Comparison of ENCODE assay signal across 12 mouse cellular contexts in genomic region chr5:66209532-66210176, GRCm38 (mm10). TPM values are rescaled to one million over a fixed set of nuclear protein-coding genes. Genes with fewer than 3 reads are reported as not detected.
DNase-seq lines count a peak whose midpoint lies in the region; ATAC-seq and TF ChIP-seq lines count a peak whose summit lies in the region.
"Had no signal": no experiment of that assay in that cellular context is flagged by ENCODE, and none has a peak within 500 bp of the region (broad histone marks: within the 10 kb centered on the region; RNA-seq: fewer than 3 reads in every experiment).

No protein-coding gene starts in this region.

- peak; percentile 29; the same call in 1 of the 2 replicates for ATAC-seq in forebrain, embryonic 15.5 days (replicated peaks)
- ATAC-seq in forebrain, embryonic 12.5 days (ENCODE audit: low FRiP score): no peak
- ATAC-seq in midbrain, embryonic 14.5 days (ENCODE audit: low FRiP score, low TSS enrichment): no peak
- ATAC-seq in midbrain, embryonic 11.5 days (ENCODE audit: low FRiP score): no peak
- ATAC-seq: midbrain, embryonic 16.5 days had no signal

- WGBS in forebrain, embryonic 15.5 days: 88% methylated on average over 5 of the region's 5 CpGs
- 87% methylated on average over 5 of the region's 5 CpGs for WGBS in forebrain, embryonic 12.5 days
- WGBS in midbrain, embryonic 14.5 days: 89% methylated on average over 5 of the region's 5 CpGs
- WGBS in midbrain, embryonic 11.5 days: 86% methylated on average over 5 of the region's 5 CpGs

- H3K4me1 ChIP-seq in forebrain, embryonic 15.5 days: no peaks in the 10 kb centered on the region
- H3K4me1 ChIP-seq in forebrain, embryonic 12.5 days: no peaks in the 10 kb centered on the region
- H3K4me1 ChIP-seq in midbrain, embryonic 14.5 days (ENCODE audit: control insufficient read depth, insufficient read depth, low read length): no peaks in the 10 kb centered on the region
- no peaks in the 10 kb centered on the region for H3K4me1 ChIP-seq in midbrain, embryonic 11.5 days (ENCODE audit: control insufficient read depth, insufficient read depth, low read length)
- H3K4me1 ChIP-seq: stomach, embryonic 15.5 days had no signal

- no peaks in the 10 kb centered on the region for H3K9me3 ChIP-seq in forebrain, embryonic 15.5 days
- H3K9me3 ChIP-seq in forebrain, embryonic 12.5 days: no peaks in the 10 kb centered on the region
- H3K9me3 ChIP-seq in midbrain, embryonic 14.5 days (ENCODE audit: control insufficient read depth, low read length): no peaks in the 10 kb centered on the region
- no peaks in the 10 kb centered on the region for H3K9me3 ChIP-seq in midbrain, embryonic 11.5 days (ENCODE audit: control insufficient read depth, low read length)
- H3K9me3 ChIP-seq: stomach, embryonic 15.5 days had no signal

- peak; percentile 47 for DNase-seq in midbrain, embryonic 14.5 days
- DNase-seq in midbrain, embryonic 11.5 days (ENCODE audit: low spot score, missing footprints): no peak
- peak; percentile 64 for DNase-seq in brain, embryonic 14.5 days (ENCODE audit: low read depth)
- peak; percentile 35 for DNase-seq in splenic B cell, adult 2 months (ENCODE audit: low read depth, low spot score)
- DNase-seq in gastrocnemius, postnatal 14 days: no peak
- DNase-seq in adrenal gland, postnatal 10 days: no peak
- DNase-seq: liver had no signal

- H3K4me2 ChIP-seq in forebrain, embryonic 15.5 days (replicated peaks): no peak overlapping the region
- H3K4me2 ChIP-seq in forebrain, embryonic 12.5 days: no peak overlapping the region
- no peak overlapping the region for H3K4me2 ChIP-seq in midbrain, embryonic 14.5 days (ENCODE audit: low read length)
- no peak overlapping the region for H3K4me2 ChIP-seq in midbrain, embryonic 11.5 days
- H3K4me2 ChIP-seq: stomach, embryonic 15.5 days had no signal

- no peak overlapping the region for H3K4me3 ChIP-seq in forebrain, embryonic 15.5 days
- no peak overlapping the region for H3K4me3 ChIP-seq in forebrain, embryonic 12.5 days (replicated peaks)
- H3K4me3 ChIP-seq in midbrain, embryonic 14.5 days (replicated peaks; ENCODE audit: low read depth, low read length): no peak overlapping the region
- H3K4me3 ChIP-seq in midbrain, embryonic 11.5 days (ENCODE audit: low read depth, low read length): no peak overlapping the region
- H3K4me3 ChIP-seq: stomach, embryonic 15.5 days had no signal

- no peaks in the 10 kb centered on the region for H3K27me3 ChIP-seq in forebrain, embryonic 15.5 days
- no peaks in the 10 kb centered on the region for H3K27me3 ChIP-seq in forebrain, embryonic 12.5 days
- H3K27me3 ChIP-seq in midbrain, embryonic 14.5 days (ENCODE audit: control insufficient read depth, insufficient read depth, low read length): no peaks in the 10 kb centered on the region
- no peaks in the 10 kb centered on the region for H3K27me3 ChIP-seq in midbrain, embryonic 11.5 days (ENCODE audit: control insufficient read depth, insufficient read depth, low read length)
- H3K27me3 ChIP-seq in splenic B cell, adult 2 months (ENCODE audit: control insufficient read depth, insufficient read depth, low read length, poor library complexity, severe bottlenecking): no peaks in the 10 kb centered on the region
- H3K27me3 ChIP-seq: stomach, embryonic 15.5 days had no signal

- no peaks in the 10 kb centered on the region for H3K36me3 ChIP-seq in forebrain, embryonic 15.5 days
- H3K36me3 ChIP-seq in forebrain, embryonic 12.5 days (replicated peaks): no peaks in the 10 kb centered on the region
- no peaks in the 10 kb centered on the region for H3K36me3 ChIP-seq in midbrain, embryonic 14.5 days (ENCODE audit: control insufficient read depth, insufficient read depth, low read length)
- no peaks in the 10 kb centered on the region for H3K36me3 ChIP-seq in midbrain, embryonic 11.5 days (ENCODE audit: control insufficient read depth, insufficient read depth, low read length)
- no peaks in the 10 kb centered on the region for H3K36me3 ChIP-seq in splenic B cell, adult 2 months (ENCODE audit: control insufficient read depth, insufficient read depth, low read length, poor library complexity, severe bottlenecking)
- H3K36me3 ChIP-seq: G1E; stomach, embryonic 15.5 days had no signal

- H3K27ac ChIP-seq in forebrain, embryonic 15.5 days (replicated peaks): no peak overlapping the region
- H3K27ac ChIP-seq in forebrain, embryonic 12.5 days: no peak overlapping the region
- H3K27ac ChIP-seq in midbrain, embryonic 14.5 days (replicated peaks; ENCODE audit: low read depth, low read length): no peak overlapping the region
- no peak overlapping the region for H3K27ac ChIP-seq in midbrain, embryonic 11.5 days (ENCODE audit: low read depth, low read length)
- H3K27ac ChIP-seq: stomach, embryonic 15.5 days had no signal

- no peak overlapping the region for H3K9ac ChIP-seq in forebrain, embryonic 15.5 days (replicated peaks)
- no peak overlapping the region for H3K9ac ChIP-seq in forebrain, embryonic 12.5 days
- no peak overlapping the region for H3K9ac ChIP-seq in midbrain, embryonic 14.5 days (replicated peaks; ENCODE audit: low read length)
- no peak overlapping the region for H3K9ac ChIP-seq in midbrain, embryonic 11.5 days (ENCODE audit: low read length)
- H3K9ac ChIP-seq: stomach, embryonic 15.5 days had no signal

- no peak for TF ChIP-seq POLR2A in brain, embryonic 14.5 days (IDR thresholded peaks at IDR 0.05; ENCODE audit: borderline replicate concordance, extremely low read depth, insufficient read depth, insufficient read length, poor library complexity, severe bottlenecking)

- intact Hi-C loops in gastrocnemius, postnatal 14 days (cut with DNase I; ENCODE audit: low total_unique reads): no loop called here

- no peak for TF ChIP-seq CTCF in brain, embryonic 14.5 days (IDR thresholded peaks at IDR 0.05; ENCODE audit: borderline replicate concordance, extremely low read depth, insufficient read depth, insufficient read length)

RNA-seq across cellular contexts. Expression of gene Rbm47, which starts 36.7 kb away (rescaled TPM):
- 2.7 and 5.1 TPM in 2 replicates for polyA plus RNA-seq in forebrain, embryonic 15.5 days (2015; fragmentation: Nextera tagmentation; extraction: Ambion mirVana)
- 4.4 and 6.4 TPM in 2 replicates for polyA plus RNA-seq in forebrain, embryonic 12.5 days (2016; fragmentation: Nextera tagmentation; extraction: Ambion mirVana)
- 0.30 and 1.0 TPM in 2 replicates for polyA plus RNA-seq in midbrain, embryonic 14.5 days (2014; fragmentation: Nextera tagmentation; extraction: Ambion mirVana)
- 1.2 and 2.1 TPM in 2 replicates for polyA plus RNA-seq in midbrain, embryonic 11.5 days (2014; fragmentation: Nextera tagmentation; extraction: Ambion mirVana)
- 1.4 and 3.7 TPM in 2 replicates for polyA plus RNA-seq in brain, embryonic 14.5 days (2012; rRNA removed)
- under 1 TPM; 0.80 to 0.84 TPM for total RNA-seq in gastrocnemius, postnatal 14 days (2021)
- total RNA-seq in adrenal gland, postnatal 10 days (2021): 10 to 100 TPM; 54.7 to 55.9 TPM
- polyA plus RNA-seq: G1E had no signal

RNA-seq across cellular contexts. Expression of gene Nsun7, which starts 50.0 kb away (rescaled TPM):
- polyA plus RNA-seq in forebrain, embryonic 15.5 days (2015; fragmentation: Nextera tagmentation; extraction: Ambion mirVana): 2.2 and 3.0 TPM in 2 replicates
- 1.2 and 1.9 TPM in 2 replicates for polyA plus RNA-seq in forebrain, embryonic 12.5 days (2016; fragmentation: Nextera tagmentation; extraction: Ambion mirVana)
- 1.4 and 1.7 TPM in 2 replicates for polyA plus RNA-seq in midbrain, embryonic 14.5 days (2014; fragmentation: Nextera tagmentation; extraction: Ambion mirVana)
- 0.49 and 0.62 TPM in 2 replicates for polyA plus RNA-seq in midbrain, embryonic 11.5 days (2014; fragmentation: Nextera tagmentation; extraction: Ambion mirVana)
- 4.0 and 5.0 TPM in 2 replicates for polyA plus RNA-seq in brain, embryonic 14.5 days (2012; rRNA removed)
- not detected for total RNA-seq in gastrocnemius, postnatal 14 days (2021)
- under 1 TPM; 0.39 to 0.48 TPM for total RNA-seq in adrenal gland, postnatal 10 days (2021)
- polyA plus RNA-seq: G1E had no signal

Comparison
In these comparisons a context has a peak if more than half of its experiments do, and no peak if none do; other contexts are left out.
1. DNase-seq: peak in midbrain, embryonic 14.5 days (single experiment), brain, embryonic 14.5 days (single experiment) and splenic B cell, adult 2 months (single experiment); none in midbrain, embryonic 11.5 days (single experiment), gastrocnemius, postnatal 14 days (single experiment) and adrenal gland, postnatal 10 days (single experiment).